Mouse (Mus musculus) layer of hippocampus, adult 11-12 months (tissue): ENCODE data around the gene Rad51b.
A peak's percentile ranks its signal among the peaks of the same experiment; 100 is the strongest.

ENCODE experiments used
- DNase-seq: peaks from one replicate; pipeline ENCODE4 v3.0.0; 2022; ENCODE audit warnings: low spot score

The Rad51b gene

DNA sequence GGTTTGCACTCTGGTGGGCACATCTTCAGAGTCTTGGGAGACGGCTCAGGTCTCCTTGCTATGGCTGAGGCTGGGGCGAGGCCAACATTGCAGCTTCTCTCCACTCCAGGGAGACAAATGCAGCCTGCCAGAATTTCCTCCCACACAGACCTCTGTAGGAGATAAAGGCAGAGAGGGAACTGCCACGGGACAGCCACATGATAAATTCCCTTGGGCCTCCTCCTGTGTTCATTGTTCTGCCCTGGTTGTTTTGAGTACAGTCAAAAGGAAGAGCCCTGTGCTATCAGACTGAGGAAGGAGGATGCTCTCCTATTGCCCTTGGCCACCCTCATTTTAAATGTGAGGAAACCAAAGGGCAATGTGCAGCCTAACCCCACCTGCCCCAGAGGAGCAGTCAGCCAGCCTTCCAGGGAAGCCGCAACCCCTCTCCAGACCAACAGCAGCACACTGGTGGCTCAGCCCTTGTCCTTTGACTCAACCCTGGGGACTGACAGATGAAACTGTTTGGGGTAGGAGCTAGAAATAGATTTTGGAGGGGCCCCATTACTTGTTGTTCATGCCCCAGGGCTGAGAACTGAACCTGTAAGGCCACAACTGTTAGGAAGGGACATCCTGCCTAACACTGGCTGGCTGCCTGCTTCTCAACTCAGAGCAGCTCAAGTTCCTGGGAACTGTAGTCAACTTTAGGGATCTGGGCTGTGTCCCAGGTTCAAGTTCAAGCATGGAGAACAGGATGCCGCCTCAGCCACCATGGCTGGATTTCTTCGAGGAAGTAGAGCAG, 541.3 kb downstream of the Rad51b start:
- DNase-seq: peak; percentile 43

DNA sequence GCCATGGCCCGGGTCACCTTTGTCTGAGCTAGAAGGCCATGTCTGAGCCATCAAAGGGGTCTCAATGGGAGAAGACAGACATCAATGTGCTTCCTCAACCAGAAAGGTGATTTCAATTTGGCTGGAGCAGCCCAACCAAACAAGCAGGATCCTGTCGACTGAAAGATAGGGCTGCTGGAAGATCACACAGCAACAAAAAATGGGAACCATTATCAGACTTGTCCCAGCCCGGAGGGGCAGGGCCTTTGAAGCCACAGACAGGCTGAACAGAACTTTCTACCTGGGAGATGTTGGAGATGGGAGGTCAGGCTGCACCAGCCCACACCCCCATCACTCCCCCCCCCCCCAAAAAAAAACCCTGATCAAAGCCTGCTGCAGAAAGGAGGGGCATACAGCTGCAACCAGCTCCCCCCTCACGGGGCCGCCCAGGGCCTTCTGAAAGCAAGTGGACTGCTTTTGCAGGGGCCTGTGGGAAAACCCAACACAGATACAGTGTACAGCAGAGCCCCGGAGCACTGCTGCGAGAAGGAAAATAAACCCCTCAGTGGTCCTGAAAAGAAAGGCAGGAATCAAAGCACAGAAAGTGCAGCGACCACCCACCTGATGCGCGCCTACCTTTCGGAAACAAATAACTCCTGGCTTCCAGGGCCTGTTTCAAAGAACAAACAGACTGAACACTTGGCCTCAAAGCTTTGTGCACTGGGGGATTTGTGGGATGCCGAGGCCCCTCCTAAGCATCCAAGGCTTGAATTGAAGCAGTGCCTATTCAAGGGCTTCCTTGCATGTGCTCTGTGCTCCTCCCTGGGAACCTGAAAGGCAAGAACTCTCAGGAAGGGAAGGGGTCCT, 542.2 kb downstream of the Rad51b start:
- DNase-seq: no peak

DNA sequence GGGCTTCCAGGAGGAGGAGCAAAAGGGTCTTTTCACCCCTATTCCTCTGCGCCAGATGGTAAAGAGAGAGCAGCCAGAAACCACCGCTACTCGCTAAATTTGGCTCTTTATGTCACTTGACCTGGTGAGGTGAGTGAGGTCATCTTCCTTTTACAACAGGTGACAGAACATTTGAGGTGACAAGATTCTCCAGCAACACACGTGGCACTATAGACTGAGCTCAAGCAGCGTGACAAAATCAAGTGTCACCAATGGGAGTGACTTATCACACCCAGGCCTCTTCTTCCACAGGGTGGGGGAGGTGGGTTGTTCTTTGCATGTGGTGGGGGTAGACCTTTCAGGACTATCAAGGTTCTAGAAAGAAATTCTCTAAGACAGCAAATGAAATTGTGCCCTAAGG, 543.4 kb downstream of the Rad51b start:
- DNase-seq: no peak

DNA sequence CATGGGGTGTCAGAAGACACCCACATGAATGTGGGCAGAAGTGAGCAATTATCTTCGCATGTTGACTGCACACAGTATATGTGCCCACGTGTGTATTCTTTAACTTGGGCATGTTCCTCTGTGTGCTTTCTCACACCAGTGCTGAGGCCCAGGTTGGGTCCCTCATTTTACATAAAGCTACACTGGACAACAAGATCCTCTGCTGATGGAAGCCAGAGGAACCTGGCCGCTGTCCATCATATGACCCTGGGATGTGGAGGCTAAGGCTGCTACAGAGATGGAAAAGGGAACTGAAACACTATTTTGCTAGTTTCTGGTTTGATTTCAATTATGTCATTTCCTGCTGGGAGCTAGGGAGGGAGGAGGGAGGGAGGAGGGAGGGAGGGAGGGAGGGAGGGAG, 544.2 kb downstream of the Rad51b start:
- peak; percentile 37 for DNase-seq

DNA sequence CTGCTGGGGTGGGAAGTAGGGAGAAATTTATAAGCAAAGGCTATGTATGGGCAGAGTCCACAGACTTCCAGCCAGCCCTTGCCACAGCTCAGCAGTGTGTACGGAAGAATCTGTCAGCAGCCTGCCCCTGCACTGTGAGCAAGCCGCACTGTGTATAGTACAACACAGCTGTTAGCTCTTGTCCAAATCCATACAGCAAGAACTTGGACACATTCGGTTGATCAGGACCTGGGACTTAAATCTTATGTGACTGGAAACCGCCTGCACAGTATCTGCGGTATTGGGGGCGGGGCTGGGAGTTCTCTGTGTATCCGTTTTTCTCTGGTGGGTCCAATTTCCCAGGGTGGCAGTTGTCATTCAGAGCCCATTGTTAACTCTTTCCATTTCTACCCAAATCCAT, 545.2 kb downstream of the Rad51b start:
- no peak for DNase-seq

DNA sequence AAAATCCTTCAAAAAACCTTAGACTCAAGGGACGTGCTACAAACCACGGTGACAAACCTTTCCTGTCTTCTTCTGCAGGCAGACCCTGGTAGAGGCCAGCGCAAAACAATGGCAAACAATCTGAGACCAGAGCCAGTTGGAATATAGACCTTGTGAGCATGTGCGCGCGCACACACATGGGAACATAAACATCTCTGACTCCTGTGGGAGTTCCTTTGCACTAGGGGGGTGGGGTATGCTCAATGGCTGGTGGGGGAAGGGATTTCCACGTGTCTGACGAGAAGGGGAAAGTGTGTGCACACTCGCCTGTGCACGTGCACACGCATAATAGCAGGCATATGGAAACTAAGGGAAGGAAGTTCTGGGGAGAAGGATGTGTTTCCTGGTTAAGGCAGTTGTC, 545.9 kb downstream of the Rad51b start:
- no peak for DNase-seq

DNA sequence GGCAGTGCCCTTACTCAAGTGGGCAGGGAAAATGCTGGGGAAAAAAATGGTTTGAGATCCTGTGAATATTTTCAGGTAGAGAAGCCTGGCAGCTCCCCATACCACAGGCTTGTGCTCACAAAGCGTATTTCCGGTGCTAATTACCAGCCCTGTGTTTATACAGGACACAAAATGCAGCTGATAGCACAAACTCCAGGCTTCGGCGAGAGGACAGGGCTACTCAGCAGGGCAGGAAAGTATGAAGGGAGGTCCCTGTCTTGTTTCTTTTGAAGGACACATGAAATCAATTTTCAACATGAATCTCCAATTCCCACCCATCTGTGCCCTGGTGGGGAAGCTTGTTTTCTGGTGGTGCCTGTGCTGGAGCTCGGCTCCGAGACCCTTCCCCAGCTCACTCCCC, 546.4 kb downstream of the Rad51b start:
- DNase-seq: no peak

DNA sequence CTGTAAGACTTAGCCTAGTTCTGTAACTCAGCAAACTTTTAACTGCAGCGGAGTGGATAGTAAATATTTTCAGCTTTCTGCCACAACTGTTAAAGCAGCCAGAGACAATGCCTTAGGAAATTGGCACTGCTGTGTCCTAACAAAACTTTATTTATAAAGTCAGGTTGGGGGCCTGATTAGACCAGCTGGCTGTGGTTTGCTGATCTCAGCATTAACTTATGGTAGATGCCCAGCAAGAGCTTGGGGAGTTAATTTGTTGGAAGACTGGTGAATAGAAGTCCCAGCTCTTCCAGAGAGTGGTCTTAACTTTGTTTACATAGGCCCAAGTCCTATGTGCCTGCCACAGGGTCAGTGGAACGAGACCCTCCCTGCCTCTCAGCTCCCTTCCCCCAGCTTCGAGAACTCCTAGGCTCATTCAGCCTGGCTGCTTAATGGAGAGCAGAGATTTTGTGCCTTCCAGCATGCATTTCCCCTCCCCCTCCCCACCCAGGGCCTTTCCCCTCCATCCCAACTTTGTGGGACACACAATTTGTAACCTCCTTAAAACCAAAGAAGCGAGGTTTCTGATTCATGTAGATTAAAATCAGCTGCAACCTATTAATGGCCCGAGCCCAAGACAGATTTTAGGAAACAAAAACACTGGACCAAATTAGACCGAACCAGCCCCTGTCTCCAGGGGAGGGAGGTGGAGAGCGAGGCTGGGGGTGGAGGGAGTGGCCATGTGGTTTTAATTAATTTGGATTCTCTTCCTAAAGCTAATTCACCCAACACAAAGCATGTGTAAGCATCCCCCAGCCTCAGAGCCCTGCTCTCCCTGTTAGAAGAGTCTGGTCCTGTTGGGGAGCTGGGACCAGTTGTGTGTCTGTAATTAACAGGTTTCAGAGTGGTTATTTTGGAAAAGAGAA, 549.4 kb downstream of the Rad51b start:
- no peak for DNase-seq

DNA sequence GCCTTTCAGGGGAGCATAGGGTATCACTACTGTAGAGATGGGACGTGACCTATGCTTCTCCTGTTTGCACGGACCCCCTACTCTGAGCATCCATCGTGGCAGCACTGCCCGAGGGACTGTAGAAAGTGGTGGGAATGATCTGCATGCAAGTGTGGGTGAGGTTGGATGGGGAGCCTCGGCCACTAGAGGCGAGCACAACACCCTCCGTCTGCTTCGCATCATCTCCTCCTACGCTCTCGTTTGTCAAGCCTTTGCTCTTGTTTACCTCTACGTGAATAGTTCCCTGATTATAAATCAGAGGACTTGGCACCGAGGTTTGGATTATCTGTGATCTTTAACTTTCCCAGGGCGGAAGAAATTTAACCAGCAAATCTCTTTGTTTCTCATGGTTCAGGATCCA, 551.5 kb downstream of the Rad51b start:
- DNase-seq: no peak

DNA sequence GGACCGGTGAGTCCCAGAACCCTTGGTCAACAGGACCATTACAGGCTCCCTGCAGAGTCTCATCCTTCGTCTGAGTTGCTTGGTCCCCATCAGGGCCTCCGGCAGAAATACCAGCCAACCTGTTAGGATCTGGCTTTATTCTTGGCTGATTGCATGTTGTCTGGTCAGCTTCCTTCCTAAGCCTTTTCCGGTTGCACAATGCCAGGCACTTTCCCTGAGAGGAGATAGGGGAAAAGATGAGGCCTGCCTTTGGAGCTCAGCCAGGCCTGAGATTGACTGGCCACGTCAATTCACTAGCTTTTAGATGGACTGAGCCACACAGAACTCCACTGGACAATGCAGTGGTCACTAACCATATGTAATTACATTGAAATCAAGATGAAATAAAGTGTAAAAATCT, 552.9 kb downstream of the Rad51b start:
- no peak for DNase-seq

DNA sequence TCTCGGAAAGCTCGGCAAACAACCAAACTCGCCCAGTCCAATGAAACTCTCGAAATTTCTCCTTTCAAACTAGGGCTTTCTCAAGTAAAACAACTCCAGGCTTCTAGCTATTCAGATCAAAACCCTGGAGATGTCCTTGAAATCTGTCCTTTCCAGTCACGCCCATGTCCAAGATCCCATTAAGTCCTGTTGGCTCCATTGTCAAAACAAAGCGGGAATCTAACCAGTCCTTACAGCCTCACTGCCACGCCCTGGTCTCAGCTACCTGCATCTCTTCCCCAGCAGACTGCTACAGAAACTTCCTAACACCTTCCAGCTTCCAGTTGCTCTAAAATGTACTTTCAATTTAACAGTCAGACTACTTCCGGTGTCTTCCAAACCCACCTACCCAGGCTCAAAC, 554.8 kb downstream of the Rad51b start:
- DNase-seq: no peak

DNA sequence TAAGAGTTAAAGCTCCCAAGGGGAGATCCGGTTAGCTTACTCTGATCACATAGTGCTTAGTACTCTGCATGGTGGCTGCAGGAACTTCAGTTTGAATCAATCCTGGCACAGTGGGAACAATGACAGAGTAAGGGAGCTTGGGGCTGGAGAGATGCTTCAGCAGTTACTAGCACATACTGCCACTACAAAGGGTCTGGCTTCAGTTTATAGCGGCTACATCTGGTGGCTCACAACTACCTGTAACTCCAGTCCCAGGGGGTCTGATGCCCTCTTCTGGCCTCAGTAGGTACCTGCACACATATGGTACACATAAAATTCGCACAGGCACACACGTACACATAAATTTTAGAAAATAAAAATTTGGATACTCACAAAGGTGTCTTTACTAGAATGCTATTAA, 555.5 kb downstream of the Rad51b start:
- DNase-seq: no peak

DNA sequence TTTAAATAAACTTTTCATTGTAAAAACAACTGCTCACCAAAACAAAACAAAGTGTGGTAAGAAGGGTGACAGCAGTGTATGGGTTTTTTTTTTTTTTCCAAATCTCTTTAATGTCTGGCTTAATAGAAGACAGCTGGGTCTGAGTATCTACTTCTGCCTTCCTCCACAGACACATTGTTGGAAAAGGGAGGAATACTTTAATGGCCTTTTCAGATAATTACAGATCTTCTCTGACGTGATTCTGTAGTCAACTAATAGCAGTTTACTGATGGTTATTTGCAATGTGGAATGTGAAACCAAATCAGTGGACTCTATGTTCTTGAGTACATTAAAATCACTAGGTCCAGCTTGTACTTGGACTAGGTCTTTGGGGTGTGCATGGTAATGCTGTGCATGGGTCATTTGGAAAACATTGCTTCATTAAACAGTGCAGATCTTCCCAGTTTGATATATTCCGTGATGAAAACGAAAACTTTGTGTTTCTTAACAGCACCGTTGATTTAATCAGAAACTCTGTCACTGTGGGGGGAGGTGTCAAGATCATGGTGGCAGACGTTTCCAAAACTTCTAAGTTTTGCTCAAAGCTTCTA, 556.9 kb downstream of the Rad51b start:
- no peak for DNase-seq

DNA sequence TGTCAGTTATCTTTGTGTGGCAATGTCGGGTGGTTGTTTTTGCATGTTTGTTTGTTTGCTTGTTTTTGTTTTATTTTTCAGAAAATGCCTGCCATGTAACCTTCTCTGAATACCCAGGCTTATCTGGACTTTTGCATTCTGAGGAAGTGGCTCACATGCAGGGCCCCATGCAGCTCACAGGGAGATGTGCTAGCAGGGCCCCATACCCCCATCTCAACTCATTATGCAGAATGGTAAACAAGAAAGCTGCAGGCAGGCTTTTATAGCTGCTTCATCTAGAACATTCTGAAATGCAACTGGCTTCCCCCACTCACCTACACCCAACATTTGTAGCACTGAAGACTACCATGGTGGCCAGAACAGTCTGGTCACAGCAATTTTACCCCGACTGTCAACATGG, 557.4 kb downstream of the Rad51b start:
- no peak for DNase-seq

DNA sequence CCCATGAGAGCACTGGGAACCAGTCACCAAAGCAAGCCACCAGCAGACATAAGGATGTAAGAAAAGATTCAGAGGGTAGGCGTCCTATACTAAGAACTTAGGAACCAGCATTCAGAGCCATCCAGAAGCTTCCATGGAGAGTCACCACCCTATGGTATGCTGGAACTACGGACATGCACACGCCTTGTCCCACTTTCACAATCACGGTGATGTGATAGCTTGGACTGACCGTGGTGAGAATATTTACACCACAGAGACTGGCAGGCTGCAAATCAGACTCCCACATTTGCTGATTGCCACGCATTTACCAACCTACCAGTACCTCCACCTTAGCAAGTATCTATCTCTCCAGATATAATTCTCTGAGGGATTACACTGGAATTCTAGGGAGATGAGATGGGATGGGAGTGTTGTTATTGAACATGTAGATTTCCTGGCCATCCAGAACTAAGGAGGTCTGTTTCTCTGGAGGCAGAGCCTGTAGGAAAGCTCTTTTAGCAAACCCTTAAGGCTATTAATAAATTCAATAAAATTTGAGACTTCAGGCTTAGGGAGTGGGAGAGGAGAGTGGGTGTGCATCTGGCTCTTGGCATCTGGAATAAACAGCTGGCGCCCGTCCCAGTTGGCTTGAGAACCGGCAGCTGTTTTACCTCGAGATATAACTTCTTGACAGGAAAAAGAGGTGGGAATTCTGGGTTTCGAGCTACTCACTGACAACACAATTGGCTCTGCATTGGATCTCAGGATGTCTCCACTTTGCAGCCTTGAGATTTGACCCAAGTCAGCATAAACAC, 559.2 kb downstream of the Rad51b start:
- DNase-seq: no peak

DNA sequence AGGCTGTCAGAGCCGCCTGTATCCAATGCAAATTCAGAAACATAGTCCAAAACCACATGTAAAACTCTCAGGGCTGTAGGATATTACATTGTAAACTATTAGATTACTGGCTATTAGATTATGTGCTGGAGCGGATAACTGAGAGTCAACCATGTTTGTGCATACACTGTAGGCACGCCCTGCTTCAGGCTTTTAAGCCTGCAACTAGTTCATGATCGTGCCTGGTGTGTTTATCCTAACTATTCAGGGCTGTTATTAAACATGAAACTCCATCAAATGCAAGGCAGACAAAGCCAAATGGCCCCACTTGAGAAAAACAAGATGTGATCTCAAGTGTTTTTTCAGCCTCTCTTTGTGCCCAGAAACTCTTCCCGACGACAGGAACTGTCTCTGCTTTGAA, 560.6 kb downstream of the Rad51b start:
- no peak for DNase-seq

DNA sequence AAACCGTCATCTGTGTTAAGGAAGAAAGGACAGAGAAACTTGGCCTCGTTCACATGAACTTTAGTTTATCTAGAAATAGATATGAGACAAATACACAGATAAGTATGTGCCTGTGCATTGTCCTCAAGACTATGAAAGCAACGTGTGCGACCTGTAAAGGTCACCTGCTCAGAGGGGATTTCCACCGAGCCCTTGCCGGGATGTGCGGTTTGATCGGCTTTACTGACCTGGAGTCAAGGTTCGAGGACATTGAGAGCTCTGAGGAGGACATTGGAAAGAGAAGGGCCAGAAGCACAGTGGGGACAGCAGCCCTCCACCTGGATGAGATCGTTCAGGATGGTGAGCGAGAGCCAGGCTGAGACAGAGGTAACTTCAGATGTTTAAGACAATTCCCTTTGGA, 561.3 kb downstream of the Rad51b start:
- DNase-seq: no peak

DNA sequence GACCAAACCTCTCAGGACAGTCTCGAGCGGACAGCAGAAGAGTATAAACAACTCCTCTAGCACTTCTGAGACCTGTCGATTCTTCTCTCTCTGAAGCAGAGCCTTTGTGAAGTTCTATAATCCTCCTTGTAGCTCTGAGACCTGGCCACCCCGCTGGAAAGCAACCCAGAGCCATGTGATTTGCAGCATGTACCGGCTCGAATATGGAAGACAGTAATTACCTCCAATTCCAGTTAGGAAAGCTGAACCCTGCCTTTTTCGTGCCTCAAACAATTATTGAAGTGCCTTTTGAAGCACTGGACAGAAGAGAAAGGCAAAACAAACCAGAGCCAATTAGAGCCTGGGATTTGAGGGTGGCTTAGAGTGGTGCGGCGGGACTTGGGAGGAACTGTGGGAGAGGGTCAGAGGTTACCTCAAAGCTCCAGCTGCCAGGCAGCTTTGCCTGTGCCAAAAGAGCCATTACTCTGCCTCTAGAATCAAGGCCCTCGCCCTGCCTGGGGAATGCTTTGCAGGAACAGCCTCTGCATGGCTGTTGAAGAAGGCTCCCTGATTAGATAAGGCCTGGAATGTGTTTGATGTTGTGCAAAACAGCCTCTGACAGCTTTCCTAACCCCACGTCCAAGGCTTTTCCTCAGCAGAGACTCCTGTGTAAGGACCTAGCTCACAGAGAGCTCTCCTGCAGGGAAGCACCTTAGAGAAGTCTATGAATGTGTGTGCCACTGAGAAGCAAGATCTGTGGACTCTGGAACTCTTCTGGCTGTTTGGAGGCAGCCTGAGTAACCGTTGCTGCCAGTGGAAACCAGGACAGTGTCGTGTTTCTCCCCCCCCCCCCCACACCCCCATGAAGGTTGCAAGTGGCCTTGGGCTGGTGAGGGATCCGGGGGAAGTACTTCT, 562.5 kb downstream of the Rad51b start:
- DNase-seq: no peak

DNA sequence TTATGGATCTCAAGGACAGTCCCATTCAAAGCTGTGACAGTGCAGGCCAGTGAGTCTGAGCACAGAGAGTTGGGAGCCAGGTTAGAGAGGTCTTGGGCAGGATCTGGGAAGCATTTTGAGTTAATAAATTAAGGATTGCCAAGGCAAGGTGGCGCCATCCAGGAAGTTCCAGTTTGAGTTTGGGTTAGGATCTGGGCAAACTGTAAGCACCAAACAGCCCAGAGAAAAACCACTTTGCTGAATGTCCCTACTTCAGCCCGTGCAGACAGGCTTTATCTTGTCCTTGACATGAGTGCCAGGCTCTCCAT, 563.1 kb downstream of the Rad51b start:
- no peak for DNase-seq
